Mouse (Mus musculus) MEL (cell line): ENCODE measurements around the gene Ttc25.

Experiments
- BHLHE40 ChIP-seq: IDR thresholded peaks from 2 replicates; pipeline ENCODE4 v1.6.1; 2012; ENCODE audit warnings: low read depth, mild to moderate bottlenecking, inconsistent platforms, low read length, improper control_type of control experiment, borderline replicate concordance
- CTCF ChIP-seq, 3 experiments: IDR thresholded peaks in 2 of 3; conservative IDR thresholded peaks in 1 of 3; 2 replicates each; pipeline ENCODE4 v1.5.1; 2011 to 2012; ENCODE audit warnings: low read length in 3 of 3, low read depth in 2 of 3, mild to moderate bottlenecking in 2 of 3, improper control_type of control experiment in 1 of 3, inconsistent platforms in 1 of 3, mixed read lengths in 1 of 3, moderate library complexity in 1 of 3; ENCODE audit not compliant: control insufficient read depth in 1 of 3, insufficient read depth in 1 of 3, poor library complexity in 1 of 3, severe bottlenecking in 1 of 3
- GATA1 ChIP-seq: IDR thresholded peaks from 2 replicates; pipeline ENCODE4 v1.6.1; 2011; ENCODE audit warnings: low read depth, low read length, improper control_type of control experiment
- MXI1 ChIP-seq: IDR thresholded peaks from 2 replicates; pipeline ENCODE4 v1.6.1; 2011; ENCODE audit warnings: mild to moderate bottlenecking, low read depth, low read length, improper control_type of control experiment
- NELFE ChIP-seq: IDR thresholded peaks from 2 replicates; pipeline ENCODE4 v1.6.1; 2011; ENCODE audit warnings: low read depth, low read length, improper control_type of control experiment
- POLR2A ChIP-seq, 2 experiments: IDR thresholded peaks; 2 replicates each; pipeline ENCODE4 v1.6.1; 2011 to 2012; ENCODE audit warnings: low read length in 2 of 2, mild to moderate bottlenecking in 2 of 2, control low read depth in 1 of 2, improper control_type of control experiment in 1 of 2, low read depth in 1 of 2, moderate library complexity in 1 of 2; ENCODE audit not compliant: control insufficient read depth in 1 of 2, insufficient read depth in 1 of 2, poor library complexity in 1 of 2
- SMC3 ChIP-seq: IDR thresholded peaks from 2 replicates; pipeline ENCODE4 v1.6.1; 2011; ENCODE audit warnings: low read depth, low read length, improper control_type of control experiment
- ZNF384 ChIP-seq: IDR thresholded peaks from 2 replicates; pipeline ENCODE4 v1.6.1; 2012; ENCODE audit warnings: low read depth, mild to moderate bottlenecking, inconsistent platforms, low read length, improper control_type of control experiment

DNA sequence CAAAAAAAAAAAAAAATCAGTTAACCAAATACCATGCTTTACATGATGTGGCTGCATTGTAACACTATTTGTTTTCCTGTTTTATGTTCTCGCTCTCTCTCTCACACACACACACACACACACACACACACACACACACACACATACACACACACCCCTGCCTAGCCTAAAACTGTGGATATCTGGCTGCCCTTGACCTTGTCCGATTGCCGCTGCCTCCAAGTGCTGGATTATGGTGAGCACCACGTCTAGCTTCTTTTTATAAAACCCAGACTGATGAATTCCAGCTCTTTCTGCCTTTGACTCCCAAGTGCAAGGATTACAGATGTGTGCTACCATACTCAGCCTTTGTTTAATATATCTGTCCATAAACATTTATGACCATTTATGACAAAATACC is 72.1 kb downstream of the Ttc25 start:
- TF ChIP-seq ZNF384 = no peak
- TF ChIP-seq POLR2A (IDR thresholded peaks at IDR 0.05; ENCODE audit: control insufficient read depth in 1 of 2, insufficient read depth in 1 of 2, low read depth in 1 of 2, low read length in 2 of 2, poor library complexity in 1 of 2) = no peak
- no peak for TF ChIP-seq NELFE
- TF ChIP-seq CTCF (IDR thresholded peaks at IDR 0.05 in 2 of 3, conservative IDR thresholded peaks at IDR 0.05 in 1 of 3; ENCODE audit: control insufficient read depth in 1 of 3, insufficient read depth in 1 of 3, low read depth in 2 of 3, low read length in 3 of 3, poor library complexity in 1 of 3, severe bottlenecking in 1 of 3) = no peak
- TF ChIP-seq BHLHE40 = no peak
- TF ChIP-seq GATA1 = no peak
- no peak for TF ChIP-seq MXI1
- no peak for TF ChIP-seq SMC3
